Mouse (Mus musculus): ENCODE measurements around the gene Tldc1. TPM values are rescaled to one million over a fixed set of nuclear protein-coding genes. Genes with fewer than 3 reads are reported as not detected.

Tldc1 gene
- total RNA-seq, 2 experiments from 2014 or later, result 1.3 to 1.4 TPM

- ATAC-seq (replicated peaks; ENCODE audit: low FRiP score, poor library complexity, severe bottlenecking), result no peak
These were observed 27.1 kb upstream of the Tldc1 start for GRCm38 (mm10) chr8:119805275-119805674.

- no peak for ATAC-seq (replicated peaks; ENCODE audit: low FRiP score, poor library complexity, severe bottlenecking)
These were observed 24.4 kb upstream of the Tldc1 start for GRCm38 (mm10) chr8:119802592-119802991.

- no peak for ATAC-seq (replicated peaks; ENCODE audit: low FRiP score, poor library complexity, severe bottlenecking)
These were observed 23.0 kb upstream of the Tldc1 start for GRCm38 (mm10) chr8:119801168-119801567.

- ATAC-seq (replicated peaks; ENCODE audit: low FRiP score, poor library complexity, severe bottlenecking), result no peak
These were observed 20.7 kb upstream of the Tldc1 start for GRCm38 (mm10) chr8:119798965-119799264.

- ATAC-seq (replicated peaks; ENCODE audit: low FRiP score, poor library complexity, severe bottlenecking), result 0 out of 2 replicates have a peak, but pooled peaks have one; percentile 23
These were observed 20.2 kb upstream of the Tldc1 start for GRCm38 (mm10) chr8:119798170-119798964.

- ATAC-seq (replicated peaks; ENCODE audit: low FRiP score, poor library complexity, severe bottlenecking), result no peak
These were observed 17.4 kb upstream of the Tldc1 start for GRCm38 (mm10) chr8:119795651-119796050.

GRCm38 (mm10) chr8:119794689-119795088 is 16.5 kb upstream of the Tldc1 start:
- no peak for ATAC-seq (replicated peaks; ENCODE audit: low FRiP score, poor library complexity, severe bottlenecking)

GRCm38 (mm10) chr8:119791804-119792704 is 13.8 kb upstream of the Tldc1 start:
- ATAC-seq (replicated peaks; ENCODE audit: low FRiP score, poor library complexity, severe bottlenecking), result no peak

GRCm38 (mm10) chr8:119789581-119789980 is 11.4 kb upstream of the Tldc1 start:
- no peak for ATAC-seq (replicated peaks; ENCODE audit: low FRiP score, poor library complexity, severe bottlenecking)

- ATAC-seq (replicated peaks; ENCODE audit: low FRiP score, poor library complexity, severe bottlenecking), result no peak
These were observed 10.6 kb upstream of the Tldc1 start for GRCm38 (mm10) chr8:119788607-119789381.

- ATAC-seq (replicated peaks; ENCODE audit: low FRiP score, poor library complexity, severe bottlenecking), result no peak
These were observed 9.1 kb upstream of the Tldc1 start for GRCm38 (mm10) chr8:119787341-119787740.

- no peak for ATAC-seq (replicated peaks; ENCODE audit: low FRiP score, poor library complexity, severe bottlenecking)
These were observed 8.7 kb upstream of the Tldc1 start for GRCm38 (mm10) chr8:119786871-119787270.

- no peak for ATAC-seq (replicated peaks; ENCODE audit: low FRiP score, poor library complexity, severe bottlenecking)
These were observed 7.7 kb upstream of the Tldc1 start for GRCm38 (mm10) chr8:119785764-119786405.

GRCm38 (mm10) chr8:119784676-119785075 is 6.5 kb upstream of the Tldc1 start:
- ATAC-seq (replicated peaks; ENCODE audit: low FRiP score, poor library complexity, severe bottlenecking), result no peak

- no peak for ATAC-seq (replicated peaks; ENCODE audit: low FRiP score, poor library complexity, severe bottlenecking)
These were observed 5.9 kb upstream of the Tldc1 start for GRCm38 (mm10) chr8:119784141-119784574.

- no peak for ATAC-seq (replicated peaks; ENCODE audit: low FRiP score, poor library complexity, severe bottlenecking)
These were observed 5.4 kb upstream of the Tldc1 start for GRCm38 (mm10) chr8:119783579-119783978.

GRCm38 (mm10) chr8:119782715-119783114 is 4.5 kb upstream of the Tldc1 start:
- ATAC-seq (replicated peaks; ENCODE audit: low FRiP score, poor library complexity, severe bottlenecking), result no peak

- ATAC-seq (replicated peaks; ENCODE audit: low FRiP score, poor library complexity, severe bottlenecking), result no peak
These were observed 3.0 kb upstream of the Tldc1 start for GRCm38 (mm10) chr8:119781086-119781840.

All from erythroblast, adult 5-6 weeks (primary cell).